Mouse (Mus musculus): ENCODE results near the gene Dpep2nb.
"Not testable (repeated sequence)": the region's sequence is repeated elsewhere in the genome, so short reads cannot be mapped to it uniquely, and the experiment has no call there.

The Dpep2nb gene

DNA sequence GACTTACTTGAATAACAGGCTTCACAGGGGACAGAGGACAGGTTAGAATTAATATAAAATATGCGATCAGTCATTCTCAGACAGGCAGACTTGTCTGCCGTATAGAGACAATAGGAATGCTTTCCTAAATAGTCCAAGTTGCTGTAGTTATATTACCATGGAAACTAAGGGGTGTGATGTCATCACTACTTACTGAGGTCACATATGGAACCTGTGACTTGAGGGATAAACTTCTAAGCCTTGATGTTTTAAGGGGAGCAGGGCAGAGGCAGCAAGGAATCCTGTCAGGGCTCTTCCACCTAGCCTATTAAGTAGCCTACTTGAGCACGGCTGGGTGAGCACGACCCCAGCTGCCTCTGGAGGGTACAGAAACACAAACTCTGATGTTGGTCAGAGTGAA, at the start of gene Dpep2nb:
Gene Dpep2nb, minus strand, starts transcription at position 101 of the 400 bp plus-strand sequence.
- DNase-seq = no peak

DNA sequence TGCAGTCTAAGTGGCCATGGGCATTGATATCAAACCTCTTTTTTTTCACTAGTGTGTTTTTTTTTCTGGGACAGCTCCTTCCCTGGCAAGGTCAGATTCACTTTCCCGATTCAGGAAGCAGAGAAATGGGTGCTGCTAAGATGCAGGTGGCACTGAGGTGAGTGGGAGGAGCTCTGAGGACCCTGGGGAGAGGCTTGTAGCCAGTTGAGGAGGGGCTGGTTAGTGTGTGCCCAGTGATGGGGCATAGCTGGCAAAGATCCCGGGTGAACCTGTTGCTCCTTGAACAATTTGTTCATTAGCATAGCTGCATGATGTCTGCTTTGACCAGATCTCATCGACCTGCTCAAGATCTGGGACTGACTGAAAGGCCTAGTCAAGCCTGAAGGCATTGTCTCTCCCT, 49.3 kb upstream of the Dpep2nb start:
- DNase-seq = peak; percentile 53

DNA sequence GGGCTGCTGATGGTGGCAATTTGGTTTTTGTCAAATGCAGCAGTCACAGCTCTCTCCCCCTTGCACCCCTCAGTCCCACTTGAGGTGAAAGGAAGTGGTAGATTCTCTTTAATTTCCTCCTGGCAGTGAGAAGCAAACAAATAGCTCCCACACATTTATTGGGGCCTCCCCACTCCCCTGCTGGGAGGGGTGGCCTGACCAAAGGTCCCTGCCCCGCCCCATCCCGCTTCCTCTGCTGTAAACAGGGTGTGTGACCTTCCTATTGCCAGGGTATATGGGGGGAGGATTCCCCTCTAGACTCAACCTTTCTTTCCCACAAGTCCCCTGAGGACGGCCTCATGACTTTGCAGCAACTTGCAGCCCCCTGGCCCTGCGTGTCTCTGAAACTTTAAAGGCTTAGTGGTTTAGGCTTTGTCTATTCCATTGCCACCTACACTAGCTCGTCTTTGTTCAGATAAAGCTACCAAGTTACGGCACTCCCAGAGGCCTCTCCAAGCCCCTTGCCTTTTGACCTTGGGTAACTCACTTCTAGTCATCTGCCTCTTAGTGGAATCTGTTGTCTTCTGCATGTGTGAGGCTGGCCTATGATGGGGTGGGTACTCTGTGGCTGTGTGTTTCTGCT, 48.5 kb upstream of the Dpep2nb start:
- DNase-seq = peak; percentile 55

DNA sequence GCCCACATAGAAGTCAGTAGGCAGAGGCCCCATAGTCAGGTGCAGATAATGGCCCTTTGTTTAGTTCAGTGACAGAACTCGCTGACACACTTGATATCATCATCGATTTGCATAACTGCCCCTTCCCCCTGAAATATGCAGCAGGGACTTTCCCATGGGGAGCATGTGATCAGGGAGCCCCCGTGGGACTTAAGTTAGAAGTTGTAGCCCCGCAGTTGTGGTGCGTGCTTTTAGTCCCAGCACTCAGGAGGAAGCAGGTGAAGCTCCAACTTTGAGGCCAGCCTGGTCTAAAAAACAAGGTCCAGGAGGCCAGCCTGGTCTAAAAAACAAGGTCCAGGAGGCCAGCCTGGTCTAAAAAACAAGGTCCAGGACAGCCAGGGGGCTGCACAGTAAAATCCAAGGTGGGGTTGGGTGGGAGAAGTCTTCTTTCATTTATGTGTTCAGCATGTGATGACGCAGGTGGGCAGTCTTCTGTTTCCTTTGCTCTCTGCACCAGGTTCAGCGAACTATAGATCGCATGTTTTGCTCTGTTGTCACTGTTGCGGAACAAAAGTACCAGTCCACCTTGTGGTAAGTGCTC, 46.8 kb upstream of the Dpep2nb start:
- DNase-seq = no peak

DNA sequence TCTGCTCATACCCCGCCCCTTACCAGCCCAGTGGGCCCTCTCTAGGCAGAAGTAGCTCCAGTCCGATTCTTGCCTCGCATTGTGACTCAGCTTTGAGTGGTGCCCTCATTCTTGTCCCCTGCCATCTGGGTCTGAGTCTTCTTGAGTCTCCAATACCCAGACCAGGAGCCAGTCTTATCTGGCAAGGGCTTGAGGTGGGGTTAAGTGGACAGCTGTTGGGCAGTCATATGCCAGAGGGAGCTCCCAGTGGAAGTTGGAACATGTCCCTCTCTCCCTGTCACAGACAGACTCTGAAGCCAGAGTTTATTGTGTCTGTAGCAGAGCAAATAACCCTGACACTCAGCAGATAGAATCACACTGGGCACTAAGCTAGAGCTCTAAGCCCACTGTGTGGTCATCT, 45.3 kb upstream of the Dpep2nb start:
- DNase-seq = no peak

DNA sequence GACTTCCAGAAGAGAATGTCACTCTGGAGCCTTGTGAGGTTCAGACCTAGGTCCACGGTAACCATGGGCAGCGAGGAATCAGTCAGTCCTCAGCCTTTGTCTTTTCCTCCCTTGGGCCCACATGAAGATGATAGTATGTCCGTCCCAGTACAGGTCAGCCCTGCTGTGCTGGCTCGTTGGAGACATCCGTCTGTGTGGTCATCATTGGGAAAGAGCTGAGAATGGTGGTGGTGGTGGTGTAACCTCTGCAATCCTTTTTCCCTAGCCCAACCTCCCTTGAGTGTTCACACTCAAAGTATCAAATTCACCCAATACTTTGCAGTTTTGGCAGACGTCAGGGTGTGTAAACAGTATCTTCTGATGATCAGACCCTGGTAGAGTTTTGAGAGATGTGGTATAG, 44.1 kb upstream of the Dpep2nb start:
- DNase-seq = no peak

DNA sequence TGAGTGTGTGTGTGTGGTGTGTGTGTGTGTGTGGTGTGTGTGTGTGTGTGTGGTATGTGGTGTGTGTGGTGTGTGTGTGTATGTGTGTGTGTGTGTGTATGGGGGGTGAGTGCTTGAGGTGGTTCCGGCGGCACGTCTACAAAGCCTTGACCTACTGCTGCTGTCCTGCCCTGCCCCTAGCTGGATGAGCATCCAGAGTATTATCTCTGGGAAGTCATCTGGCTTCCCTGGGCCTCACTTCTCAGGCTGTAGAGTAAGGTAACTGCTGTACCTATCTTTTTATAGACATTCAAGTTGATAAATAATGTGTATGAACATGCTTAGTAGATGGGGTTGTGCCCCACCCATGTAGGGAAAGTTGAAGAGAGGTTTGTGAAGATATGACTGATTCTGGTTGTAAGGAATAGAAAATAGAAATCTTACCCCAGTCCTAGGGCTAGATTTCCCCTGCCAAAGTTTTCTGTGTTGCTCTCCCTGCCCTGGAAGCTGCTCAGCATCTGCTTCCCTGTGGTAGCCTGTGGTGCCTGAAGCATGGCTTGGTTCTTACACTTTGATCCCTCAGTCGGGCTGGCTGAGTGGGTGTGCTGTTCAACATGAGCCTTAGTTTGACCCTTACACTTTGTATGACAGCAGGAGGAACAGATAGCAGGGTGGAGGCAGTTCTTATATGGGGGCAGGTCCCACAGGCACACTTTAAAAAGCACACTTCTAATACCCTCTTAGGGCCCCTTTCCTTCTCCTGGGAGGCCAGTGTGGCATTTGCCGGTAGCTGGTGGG, 42.3 kb upstream of the Dpep2nb start:
- DNase-seq = no peak

DNA sequence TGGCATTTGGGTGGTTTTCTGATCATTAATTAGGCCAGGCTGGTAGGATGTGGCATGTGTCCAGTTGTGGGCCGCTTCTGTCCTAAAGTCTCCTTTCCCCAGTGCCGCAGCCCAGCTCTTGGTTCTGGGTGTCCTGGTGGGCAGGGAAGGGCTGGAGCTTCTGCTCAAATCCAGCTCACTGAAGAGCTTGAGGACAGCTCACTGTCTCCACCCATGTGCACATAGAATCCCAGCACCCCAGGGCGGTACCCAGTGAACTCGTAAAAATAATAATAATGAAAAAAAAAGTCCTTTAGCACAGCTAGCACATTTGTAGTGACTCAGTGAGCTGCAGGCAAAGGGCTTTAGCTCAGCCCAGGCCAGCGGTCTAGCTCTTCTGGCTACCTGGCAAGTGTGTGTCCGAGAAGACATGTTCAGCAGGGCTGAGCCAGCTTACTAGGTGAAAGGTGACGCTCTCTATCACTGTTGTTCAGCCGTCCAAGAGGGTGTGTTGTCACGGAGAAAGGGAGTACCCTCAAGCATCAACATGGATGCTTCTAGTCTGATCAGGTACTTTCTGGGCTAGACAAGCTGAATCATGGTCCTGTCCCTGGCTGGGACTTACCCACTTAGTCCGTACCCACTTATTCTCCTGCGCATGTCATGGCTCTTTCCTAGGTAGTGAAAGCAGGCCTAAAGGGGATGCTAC, 41.2 kb upstream of the Dpep2nb start:
- DNase-seq = no peak

DNA sequence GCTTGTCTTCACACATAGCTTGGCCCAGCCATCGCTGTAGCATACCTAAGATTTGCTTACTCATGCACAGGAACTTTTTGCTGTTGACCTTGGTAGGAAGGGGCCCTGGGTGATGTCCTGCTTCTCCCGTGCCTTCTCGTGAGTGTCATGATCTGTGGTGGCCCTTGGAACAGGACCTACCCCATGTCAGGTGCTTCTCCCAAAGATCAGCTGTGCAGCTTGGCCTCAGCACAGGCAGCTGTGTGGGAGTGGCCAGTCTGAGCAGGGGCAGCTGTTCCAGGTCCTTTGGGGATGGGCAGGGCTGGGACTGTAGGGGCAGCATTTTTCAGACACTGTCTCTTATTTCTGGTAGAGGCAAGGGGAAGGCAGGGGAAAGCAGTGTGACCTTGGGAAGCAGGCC, 38.4 kb upstream of the Dpep2nb start:
- no peak for DNase-seq

DNA sequence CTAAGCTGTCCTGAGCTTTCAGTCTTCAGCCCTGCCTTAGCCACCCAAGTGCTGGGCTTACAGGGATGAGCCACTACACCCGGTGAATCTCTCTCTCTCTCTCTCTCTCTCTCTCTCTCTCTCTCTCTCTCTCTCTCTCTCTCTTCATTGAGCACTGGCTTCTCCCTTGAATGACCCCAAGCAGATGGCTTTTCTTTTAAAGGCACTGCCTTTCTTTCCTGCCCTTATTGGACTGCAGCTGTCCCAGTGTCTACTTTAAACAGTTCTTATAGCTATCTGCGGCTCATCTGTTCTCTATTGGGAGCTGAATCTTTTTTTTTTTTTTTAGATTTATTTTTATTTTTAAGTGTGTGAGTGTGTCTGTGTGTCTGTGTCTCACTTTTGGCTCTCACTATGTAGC, 37.3 kb upstream of the Dpep2nb start:
- no peak for DNase-seq

DNA sequence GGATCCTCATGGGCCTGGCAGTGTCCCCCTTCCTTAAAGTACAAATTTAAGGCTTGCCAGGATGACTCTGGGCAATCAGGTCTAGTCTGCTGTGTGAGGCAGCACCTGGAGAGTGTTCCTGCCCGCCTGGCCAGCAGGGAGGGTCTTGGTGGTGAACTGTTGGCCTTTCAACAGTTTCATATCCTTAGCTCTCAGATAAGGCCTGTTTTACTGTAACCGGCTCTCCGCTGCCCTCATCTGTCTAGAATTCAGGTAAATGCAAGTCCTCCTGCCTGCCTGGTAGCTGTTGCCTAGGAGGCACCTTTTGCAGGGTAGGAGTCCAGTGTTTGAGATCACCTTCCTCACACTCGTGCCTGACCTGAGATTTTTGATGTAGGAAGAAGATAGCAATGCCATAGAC, 34.4 kb upstream of the Dpep2nb start:
- DNase-seq = no peak

DNA sequence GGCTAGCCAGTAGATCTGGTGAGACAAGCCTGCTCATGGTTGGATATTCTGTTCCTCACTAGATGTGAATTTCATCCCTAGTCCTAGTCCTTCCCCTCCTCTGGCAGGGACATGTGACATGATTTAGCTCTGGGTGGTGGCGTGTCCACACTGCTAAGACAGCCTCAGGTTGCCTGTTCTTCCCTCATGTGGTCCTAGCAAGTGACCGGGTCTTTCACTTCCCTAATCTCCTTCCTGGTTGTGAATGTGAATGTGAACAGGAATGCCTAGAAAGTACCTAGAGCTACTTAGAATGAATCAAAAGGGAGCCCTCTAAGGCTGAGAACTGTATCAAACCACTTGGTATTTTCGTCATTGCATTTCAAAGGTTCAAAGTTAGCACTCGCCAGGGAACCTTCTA, 33.8 kb upstream of the Dpep2nb start:
- DNase-seq = no peak

DNA sequence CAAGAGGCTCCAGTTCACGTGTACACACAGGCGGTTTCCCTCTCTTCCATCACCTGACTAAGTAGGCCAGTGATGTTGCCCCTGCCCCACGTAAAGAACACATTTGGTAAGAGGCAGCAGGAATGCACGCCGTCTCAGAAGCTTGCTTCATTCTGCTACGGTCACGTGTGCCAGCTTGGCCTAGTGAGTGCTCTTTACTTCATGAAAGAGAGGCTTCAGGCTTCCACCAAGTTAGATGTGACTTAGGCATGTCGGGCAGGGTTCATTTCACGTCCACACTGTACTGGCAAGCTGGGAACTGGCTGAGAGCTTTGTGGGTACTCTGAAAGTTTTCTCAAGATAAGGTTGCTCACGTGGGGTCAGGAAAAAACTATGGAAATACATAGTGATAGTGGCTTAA, 32.9 kb upstream of the Dpep2nb start:
- DNase-seq = no peak

DNA sequence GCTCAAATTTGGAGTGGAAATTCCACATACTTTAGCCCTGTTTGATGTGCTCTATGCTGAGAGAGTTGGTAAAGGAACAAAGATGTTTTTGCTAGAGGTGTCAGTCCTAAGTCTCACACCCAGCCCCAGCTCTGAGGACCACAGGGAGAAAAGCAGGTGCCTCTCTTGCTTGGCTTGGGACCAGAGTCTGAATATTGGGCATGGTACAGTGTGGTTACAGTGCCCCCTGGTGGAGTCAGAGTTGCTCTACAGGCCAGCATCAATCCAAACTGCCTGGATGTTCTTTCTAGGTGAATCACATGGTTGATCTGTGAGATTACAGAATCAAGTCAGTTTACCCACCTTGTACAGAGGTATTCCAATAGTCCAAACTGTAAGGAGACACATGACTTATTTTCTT, 16.7 kb upstream of the Dpep2nb start:
- DNase-seq = peak; percentile 81

DNA sequence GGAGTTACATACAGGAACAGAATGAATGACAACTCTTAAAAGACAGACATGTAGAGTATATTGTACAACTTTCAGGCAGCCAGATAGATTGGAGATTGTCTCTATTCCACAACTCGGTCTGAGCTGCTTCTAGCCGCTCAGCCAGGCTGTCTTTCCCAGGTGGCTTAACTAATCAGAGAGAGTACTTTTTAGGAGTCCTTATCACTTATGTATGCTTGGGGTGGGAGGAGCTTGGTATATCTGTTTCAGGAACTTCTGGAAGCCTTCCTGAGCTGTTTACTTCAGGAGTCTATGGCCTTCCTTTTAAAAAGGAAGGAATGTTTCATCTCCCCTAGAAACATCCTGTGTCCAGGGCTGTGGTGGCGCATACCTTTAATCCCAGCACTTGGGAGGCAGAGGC, 12.3 kb upstream of the Dpep2nb start:
- no peak for DNase-seq

DNA sequence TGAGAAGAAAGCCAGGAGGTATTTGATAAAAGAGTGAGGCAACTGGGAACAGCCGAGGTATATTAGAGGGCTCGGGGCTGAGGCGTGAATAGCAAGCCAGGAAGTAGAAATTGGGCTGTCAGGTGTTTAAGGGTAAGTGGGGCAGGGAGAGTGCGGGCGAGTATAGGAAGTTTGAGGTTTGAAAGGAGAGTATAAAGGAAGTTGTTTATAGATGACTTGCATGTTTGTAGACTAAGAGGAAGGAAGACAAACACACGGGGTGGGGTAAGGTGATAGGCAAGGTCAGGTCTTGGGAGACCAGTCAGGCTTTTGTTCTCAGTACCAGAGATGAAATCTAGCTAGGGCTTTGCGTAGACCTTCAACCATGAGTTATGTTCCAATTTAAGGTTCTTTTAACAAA, 11.4 kb upstream of the Dpep2nb start:
- no peak for DNase-seq

DNA sequence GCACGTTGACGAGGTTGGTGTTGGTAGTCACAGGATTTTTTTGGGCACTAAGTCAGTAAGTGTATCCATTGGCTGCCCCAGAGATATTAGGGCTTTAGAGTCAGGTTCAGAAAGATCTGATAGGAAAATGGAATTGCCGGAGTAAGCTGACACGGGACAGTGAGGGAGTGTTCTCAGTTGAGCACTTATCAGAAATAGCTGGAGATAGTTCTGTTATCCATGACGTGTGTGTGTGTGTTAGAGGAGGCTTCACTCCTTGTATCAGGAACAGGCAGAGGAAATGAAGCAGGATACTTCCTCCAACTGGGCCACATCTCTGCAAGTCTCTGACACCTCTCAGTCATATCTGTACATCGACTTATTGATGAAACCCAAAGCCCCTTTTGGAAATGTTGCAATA, 10.5 kb upstream of the Dpep2nb start:
- no peak for DNase-seq

DNA sequence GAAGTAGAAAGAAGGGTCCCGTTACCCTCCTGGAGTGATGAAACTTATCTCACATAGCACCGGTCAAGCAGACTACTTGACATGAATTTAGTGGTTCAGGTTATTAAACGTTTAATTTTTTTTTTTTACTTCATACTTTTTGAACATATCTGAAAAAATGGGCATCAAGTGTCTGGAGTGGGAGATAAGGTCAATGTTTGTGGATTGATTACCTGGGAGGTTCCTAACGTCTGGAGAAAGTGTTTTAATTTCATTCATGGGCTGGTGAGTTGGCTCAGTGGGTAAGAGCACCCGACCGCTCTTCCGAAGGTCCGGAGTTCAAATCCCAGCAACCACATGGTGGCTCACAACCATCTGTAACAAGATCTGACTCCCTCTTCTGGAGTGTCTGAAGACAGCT, 6.4 kb upstream of the Dpep2nb start:
- not testable (repeated sequence) for DNase-seq

DNA sequence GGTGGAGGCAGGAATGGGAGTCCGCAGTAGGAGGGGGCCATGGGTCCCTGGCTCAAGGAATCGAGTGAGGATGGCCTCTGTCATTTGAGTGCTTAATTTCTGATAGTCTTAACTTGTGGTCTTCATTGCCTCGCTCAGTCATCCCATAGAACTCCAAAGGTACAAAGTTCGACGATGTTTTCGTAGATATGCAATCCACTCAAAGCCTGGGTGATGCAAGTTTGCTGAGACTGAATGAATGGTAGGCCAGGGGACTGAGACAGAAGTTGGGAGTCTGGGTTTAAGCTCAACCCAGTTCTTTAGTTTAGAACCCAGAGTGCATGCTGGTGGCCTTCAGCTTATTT, 5.8 kb upstream of the Dpep2nb start, which contains the start of gene Ddx28:
Gene Ddx28, minus strand, starts transcription at position 240 of the 344 bp plus-strand sequence.
- no peak for DNase-seq

DNA sequence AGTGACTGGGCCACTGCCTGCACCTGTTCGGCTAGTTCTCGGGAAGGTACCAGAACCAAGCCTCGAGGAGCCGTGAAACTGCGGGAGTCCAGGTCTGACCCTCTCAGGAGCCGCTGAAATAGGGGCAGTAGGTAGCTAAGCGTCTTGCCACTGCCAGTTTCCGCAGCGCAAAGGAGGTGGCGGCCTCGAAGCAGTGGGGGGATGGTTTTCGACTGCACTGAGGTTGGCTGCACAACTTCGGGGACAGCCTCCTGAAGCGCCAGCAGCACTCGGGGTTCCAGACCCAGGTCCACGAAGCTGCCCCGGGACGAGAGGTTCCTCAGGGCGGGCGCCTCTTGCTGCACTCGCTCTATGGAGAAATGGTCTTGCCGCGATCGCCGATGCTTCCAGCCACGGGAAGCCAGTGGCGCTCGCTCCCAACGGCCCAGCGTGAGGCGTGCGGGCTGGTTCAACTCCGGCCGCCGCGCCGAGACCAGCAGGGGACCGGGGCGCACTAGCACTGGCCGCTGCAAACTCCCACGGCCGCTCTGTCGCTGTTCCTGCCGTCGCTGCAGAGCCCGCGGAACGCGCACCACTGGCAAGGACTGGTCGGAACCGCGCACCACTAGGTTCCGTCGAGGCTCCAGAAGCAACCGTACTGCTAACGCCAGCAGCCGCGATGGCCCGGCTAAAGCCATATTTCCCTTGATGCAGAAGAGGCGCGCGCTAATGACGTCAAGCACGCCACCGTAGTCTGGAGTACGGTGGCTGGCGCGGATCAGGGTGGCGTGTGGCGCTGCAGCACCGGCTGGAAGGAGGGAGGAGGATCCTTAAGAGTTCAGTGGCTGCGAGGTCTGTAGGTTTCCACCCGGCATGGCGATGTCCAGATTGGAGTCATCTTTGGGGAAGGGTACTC, 5.2 kb upstream of the Dpep2nb start:
- peak; percentile 95 for DNase-seq

DNA sequence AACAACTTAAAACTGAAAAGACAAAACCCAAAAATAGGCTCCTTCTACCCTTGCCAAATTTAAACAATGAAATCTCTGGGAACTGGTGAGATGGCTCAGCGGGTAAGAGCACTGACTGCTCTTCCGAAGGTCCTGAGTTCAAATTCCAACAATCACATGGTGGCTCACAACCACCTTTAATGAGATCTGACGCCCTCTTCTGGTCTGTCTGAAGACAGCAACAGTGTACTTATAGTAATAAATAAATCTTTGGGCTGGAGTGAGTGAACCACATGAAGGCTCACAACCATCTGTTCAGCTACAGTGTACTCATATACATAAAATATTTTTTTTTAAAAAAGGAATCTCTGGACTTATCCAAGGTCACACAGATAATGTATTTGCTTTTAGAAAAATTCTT, 2.1 kb upstream of the Dpep2nb start:
- DNase-seq = not testable (repeated sequence)

DNA sequence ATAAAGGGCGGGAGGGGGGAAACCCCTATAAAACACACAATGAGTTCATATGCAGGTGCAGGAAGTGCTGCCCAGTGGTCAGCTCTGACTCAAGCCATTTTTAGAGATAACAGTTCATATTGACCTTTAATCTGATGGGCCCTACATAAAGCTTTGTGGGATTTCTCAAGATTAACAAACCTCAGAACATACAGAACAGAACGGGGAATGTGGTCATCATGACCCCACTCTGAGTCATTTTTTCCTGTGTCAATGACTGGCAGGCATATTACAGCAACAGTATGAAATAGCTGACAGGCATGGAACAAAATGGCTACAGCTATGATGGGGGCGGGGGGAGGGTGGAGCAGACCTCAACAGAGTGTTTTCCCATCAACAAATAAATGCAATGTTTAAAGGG, 1.4 kb upstream of the Dpep2nb start:
- no peak for DNase-seq

DNA sequence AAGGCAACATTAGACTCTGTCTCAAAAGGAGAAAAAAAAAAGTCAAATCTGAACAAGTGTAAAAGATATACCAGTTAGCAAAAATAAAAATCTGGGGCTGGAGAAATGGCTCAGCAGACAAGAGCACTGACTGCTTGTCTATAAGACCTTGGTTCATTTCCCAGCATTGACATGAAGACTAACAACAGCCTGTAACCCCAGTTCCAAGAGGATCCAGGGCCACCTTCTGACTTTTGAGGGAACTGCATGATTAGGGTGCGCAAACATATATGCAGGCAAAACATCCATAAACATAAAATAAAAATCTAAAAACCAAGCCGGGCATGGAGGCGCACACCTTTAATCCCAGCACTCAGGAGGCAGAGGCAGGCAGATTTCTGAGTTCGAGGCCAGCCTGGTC, 638 bp upstream of the Dpep2nb start:
- DNase-seq = no peak

Data from kidney, adult 18-20 months (tissue).